Mouse (Mus musculus) megakaryocyte, embryonic 14.5 days (primary cell): Measurements from ENCODE around the gene 1700025G04Rik. TPM values are rescaled to one million over a fixed set of nuclear protein-coding genes. Genes with fewer than 3 reads are reported as not detected.
A peak's percentile ranks its signal among the peaks of the same experiment; 100 is the strongest.

ENCODE experiments used
- H3K27me3 ChIP-seq: replicated peaks from 2 replicates; pipeline ENCODE3; 2012; ENCODE audit warnings: inconsistent platforms
- H3K36me3 ChIP-seq: replicated peaks from 2 replicates; pipeline ENCODE3; 2012; ENCODE audit warnings: low read length, inconsistent platforms, mixed read lengths
- H3K4me1 ChIP-seq: 2 replicates; pipeline ENCODE4 v1.6.1; 2012; ENCODE audit warnings: inconsistent platforms
- H3K4me3 ChIP-seq: replicated peaks from 2 replicates; pipeline ENCODE3; 2012; ENCODE audit warnings: moderate library complexity, mild to moderate bottlenecking, inconsistent platforms
- H3K9me3 ChIP-seq: 2 replicates; pipeline ENCODE4 v1.6.1; 2012; ENCODE audit warnings: inconsistent platforms
- FLI1 ChIP-seq: IDR thresholded peaks from 2 replicates; pipeline ENCODE4 v1.6.1; 2012; ENCODE audit warnings: low read length, inconsistent platforms, mixed read lengths
- GATA1 ChIP-seq: IDR thresholded peaks from 3 replicates; pipeline ENCODE4 v1.6.1; 2012; ENCODE audit warnings: mixed read lengths, low read length, inconsistent platforms, borderline replicate concordance
- polyA plus RNA-seq: library from polyadenylated mRNA; stranded (reverse); fragments of >175 nt; gene quantifications from 2 replicates; pipeline ENCODE4 v1.2.3, GENCODE M21; 2012; ENCODE audit warnings: low replicate concordance; ENCODE audit not compliant: insufficient read depth

1700025G04Rik gene
- polyA plus RNA-seq = 0.16 and 1.1 TPM in 2 replicates

DNA sequence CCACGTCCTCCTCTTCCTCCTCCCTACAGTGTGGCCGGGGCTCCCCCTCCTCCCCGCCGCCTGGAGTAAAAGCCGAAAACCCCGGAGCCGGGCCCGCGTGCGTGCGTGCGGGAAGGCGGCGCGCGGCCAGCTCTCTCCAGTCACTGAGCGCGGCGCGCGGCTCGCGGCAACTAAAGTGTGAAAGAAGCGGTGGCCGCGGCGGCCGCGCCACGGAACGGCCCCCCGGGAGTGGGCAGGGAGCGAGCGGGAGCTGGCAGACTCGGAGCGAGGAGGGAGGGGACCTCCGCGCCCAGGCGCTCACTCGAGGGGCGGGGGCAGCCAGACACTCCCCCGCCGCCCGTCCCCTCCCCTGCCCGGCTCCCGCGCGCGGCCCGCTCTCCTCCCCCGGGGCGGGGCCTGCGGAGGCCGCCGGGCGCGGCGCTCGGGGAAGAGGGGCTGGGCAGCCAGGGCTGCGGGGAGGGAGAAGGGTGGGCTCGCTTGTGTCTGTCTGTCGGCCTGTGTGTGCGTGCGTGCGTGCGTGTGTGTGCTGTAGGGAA is at the start of gene 1700025G04Rik:
Gene 1700025G04Rik (minus strand): TSS at position 108 of the 536 bp plus-strand sequence.
- no peaks in the 10 kb centered on the region for H3K9me3 ChIP-seq
- peak within 1 kb of the TSS; percentile 97 for H3K4me3 ChIP-seq
- peaks cover 44% of the 10 kb centered on the region for H3K27me3 ChIP-seq
- no peaks in the 10 kb centered on the region for H3K36me3 ChIP-seq
- TF ChIP-seq GATA1 (no peak), FLI1 (no peak)
- H3K4me1 ChIP-seq = peaks cover 29% of the 10 kb centered on the region

DNA sequence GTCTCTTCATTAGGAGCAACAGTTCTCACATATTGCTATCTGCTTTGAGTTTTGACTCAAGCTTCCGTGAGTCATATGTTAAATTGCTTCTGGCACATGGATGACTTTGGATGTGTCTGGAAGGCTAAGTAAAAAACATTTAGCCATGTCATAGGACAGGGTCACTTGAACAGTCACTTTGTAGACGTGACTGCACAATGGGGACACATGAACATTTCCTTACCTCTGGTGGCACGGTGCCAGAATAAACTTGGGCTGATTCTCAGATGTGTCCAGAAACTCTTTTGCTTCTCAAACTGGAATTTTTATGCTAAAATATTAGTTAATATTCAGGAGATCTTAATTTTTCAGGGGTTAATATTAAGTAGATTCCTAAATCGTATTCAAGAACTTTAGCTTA is 49.6 kb upstream of the 1700025G04Rik start:
- TF ChIP-seq GATA1 (no peak), FLI1 (no peak)
- H3K9me3 ChIP-seq = peaks cover 5% of the 10 kb centered on the region
- 0 out of 2 replicates have a peak, but pooled peaks cover 3% of the 10 kb centered on the region for H3K4me1 ChIP-seq
- no peaks in the 10 kb centered on the region for H3K36me3 ChIP-seq
- H3K27me3 ChIP-seq = no peaks in the 10 kb centered on the region
- no peak overlapping the region for H3K4me3 ChIP-seq

DNA sequence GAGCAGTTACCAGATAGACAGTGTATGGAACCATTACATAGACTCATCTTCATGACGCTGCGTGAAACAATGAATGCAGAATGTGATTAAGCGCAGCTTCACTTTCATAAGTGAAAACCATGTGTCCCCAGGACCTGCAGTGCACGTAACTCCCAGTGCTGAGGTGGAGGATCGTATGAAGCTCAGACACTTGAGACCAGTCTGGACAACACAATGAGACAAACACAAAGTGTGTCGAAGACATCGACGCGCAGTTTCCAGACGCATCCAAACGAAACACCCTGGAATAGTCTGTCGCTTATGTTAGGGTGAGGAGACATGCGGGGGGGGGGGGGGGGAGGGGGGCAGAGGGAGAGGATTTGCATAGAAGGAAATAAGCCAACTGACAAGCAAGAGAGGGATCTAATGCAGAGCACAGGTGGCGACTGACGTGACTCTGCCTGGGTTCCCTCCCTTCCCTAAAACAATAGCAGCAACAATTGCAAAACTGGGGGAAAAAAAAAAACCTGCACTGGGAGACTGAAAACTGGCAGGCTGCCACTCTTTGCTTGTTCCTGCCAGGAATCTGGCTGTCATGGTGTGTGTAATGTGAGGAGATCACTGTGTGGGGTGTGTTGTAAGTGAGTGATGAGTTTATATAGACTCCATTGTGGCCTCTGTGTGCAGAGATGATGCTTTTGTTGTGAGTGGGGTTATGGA is 40.3 kb upstream of the 1700025G04Rik start:
- Histone ChIP-seq H3K27me3 (no peaks in the 10 kb centered on the region), H3K36me3 (no peaks in the 10 kb centered on the region), H3K9me3 (peaks cover 4% of the 10 kb centered on the region), H3K4me1 (peaks cover 3% of the 10 kb centered on the region; the same call in 1 of the 2 replicates), H3K4me3 (no peak overlapping the region)
- no peak for TF ChIP-seq FLI1
- no peak for TF ChIP-seq GATA1

DNA sequence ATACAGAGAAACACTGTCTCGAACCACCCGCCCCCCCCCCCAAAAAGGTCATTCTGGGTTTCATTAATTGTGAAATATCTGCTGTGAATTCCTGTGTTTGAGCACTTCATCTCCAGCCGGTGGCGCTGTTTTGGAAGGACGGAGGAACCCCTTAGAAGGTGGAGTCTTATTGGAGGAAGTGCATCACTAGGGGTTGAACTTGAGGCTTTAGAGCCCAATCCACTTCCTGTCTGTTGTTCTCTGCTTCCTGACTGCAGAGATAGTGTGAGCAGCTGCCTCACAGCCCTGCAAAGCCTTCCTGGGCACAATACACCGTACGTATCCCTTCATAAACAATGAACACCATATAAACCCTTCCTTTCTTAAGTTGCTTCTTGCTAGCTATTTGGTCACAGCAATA is 35.5 kb upstream of the 1700025G04Rik start:
- TF ChIP-seq GATA1 (no peak), FLI1 (no peak)
- Histone ChIP-seq H3K27me3 (no peaks in the 10 kb centered on the region), H3K9me3 (peaks cover 20% of the 10 kb centered on the region), H3K36me3 (peaks cover 9% of the 10 kb centered on the region), H3K4me1 (peaks cover 3% of the 10 kb centered on the region; the same call in 1 of the 2 replicates), H3K4me3 (no peak overlapping the region)

DNA sequence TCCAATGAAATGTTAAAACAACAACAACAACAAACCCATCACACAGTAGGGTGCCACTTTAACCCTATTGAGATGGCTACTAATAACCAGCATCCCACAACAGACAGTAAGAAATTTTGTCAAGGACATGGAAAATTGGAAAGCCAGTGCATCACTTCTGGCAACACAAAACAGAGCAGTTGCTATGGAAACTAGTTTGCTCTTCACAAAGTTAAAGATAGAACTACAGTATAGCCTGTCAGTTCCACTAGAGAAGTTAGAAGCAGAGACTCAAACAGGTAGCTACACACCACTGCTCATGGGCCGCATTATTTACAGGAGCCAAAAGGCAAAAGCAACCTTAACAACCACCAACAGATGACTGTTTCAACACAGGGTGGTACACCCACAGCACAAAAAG is 20.2 kb upstream of the 1700025G04Rik start:
- peaks cover 8% of the 10 kb centered on the region for H3K27me3 ChIP-seq
- TF ChIP-seq GATA1 (no peak), FLI1 (no peak)
- H3K4me1 ChIP-seq = peaks cover 6% of the 10 kb centered on the region; the same call in 1 of the 2 replicates
- H3K36me3 ChIP-seq = no peaks in the 10 kb centered on the region
- no peaks in the 10 kb centered on the region for H3K9me3 ChIP-seq
- H3K4me3 ChIP-seq = no peak overlapping the region

DNA sequence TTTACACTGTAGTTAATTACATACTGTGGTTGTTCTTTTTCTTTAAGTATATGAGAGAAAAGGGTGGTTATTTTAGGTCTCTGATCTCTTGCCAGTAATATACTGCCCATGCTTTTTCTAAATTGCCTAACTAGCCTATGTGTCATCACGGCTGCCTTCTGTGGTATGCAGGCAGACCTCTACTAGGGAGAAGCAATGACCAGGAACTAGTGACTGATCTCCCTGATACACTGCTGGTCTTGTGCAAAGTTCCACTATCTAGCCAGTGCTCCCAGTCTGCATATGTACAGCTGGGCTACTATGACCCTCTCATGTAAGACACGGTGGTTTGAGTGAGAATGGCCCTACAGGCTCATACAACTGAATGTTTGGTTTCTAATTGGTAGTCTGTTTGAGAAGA is 16.2 kb upstream of the 1700025G04Rik start:
- no peak overlapping the region for H3K4me3 ChIP-seq
- H3K9me3 ChIP-seq = no peaks in the 10 kb centered on the region
- H3K36me3 ChIP-seq = no peaks in the 10 kb centered on the region
- H3K4me1 ChIP-seq = peaks cover 6% of the 10 kb centered on the region; the same call in 1 of the 2 replicates
- H3K27me3 ChIP-seq = peaks cover 2% of the 10 kb centered on the region
- TF ChIP-seq FLI1 = no peak
- no peak for TF ChIP-seq GATA1

DNA sequence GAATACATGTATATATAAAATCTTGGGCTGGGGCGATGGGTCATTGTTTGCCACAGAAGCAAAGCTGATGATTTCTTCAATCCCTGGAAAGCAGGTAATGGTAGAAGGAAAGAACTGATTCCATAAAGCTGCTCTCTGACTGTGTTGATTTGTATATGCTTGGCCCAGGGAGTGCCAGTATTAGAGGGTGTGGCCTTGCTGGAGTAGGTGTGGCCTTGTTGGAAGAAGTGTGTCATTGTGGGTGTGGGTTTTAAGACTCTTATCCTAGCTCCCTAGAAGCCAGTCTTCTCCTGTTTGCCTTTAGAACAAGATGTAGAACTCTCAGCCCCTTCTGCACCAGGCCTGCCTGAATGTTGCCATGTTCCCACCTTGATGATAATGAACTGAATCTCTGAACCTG is 15.3 kb upstream of the 1700025G04Rik start:
- Histone ChIP-seq H3K36me3 (no peaks in the 10 kb centered on the region), H3K4me3 (no peak overlapping the region), H3K27me3 (no peaks in the 10 kb centered on the region), H3K9me3 (no peaks in the 10 kb centered on the region), H3K4me1 (peaks cover 10% of the 10 kb centered on the region)
- no peak for TF ChIP-seq GATA1
- no peak for TF ChIP-seq FLI1

DNA sequence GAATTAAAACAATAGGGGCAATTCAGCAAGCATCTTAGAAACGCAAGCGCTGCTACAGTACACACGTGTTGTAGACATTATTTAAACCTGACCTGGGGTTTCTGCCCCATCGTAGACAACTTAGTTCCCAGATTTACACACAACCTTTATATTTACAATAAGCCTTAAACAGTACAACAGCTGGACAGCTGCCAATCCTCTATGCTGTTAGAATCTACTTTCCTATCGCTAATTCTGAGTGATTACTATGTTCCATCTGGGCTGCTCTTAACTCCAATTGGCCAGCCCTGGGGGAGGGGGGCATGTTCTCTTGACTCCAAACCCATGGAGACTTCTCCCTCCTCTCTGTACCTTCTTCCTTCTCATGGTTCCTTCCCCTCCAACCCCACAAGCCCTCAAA is 11.8 kb upstream of the 1700025G04Rik start:
- Histone ChIP-seq H3K4me1 (peaks cover 10% of the 10 kb centered on the region), H3K9me3 (no peaks in the 10 kb centered on the region), H3K4me3 (no peak overlapping the region), H3K27me3 (peaks cover 8% of the 10 kb centered on the region), H3K36me3 (no peaks in the 10 kb centered on the region)
- no peak for TF ChIP-seq FLI1
- TF ChIP-seq GATA1 = no peak

DNA sequence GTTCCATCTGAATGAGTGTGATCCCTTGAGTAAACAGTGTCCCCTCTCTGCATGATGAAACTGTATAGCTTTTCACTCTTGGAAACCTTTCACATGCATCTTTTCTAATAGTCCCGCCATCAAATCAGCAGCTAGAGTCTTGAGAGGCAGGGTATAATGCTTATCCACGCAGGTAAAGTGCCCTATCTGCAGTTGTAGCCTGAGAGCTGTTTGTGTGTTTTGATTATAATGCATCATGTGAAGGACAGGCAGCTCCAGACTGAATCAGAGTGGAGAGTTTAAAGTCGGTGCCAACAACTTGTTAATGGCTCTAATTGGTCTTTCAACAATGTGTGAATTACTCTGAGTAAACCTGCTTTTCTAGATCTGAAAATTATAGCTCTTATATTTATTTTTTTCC is 6.1 kb upstream of the 1700025G04Rik start:
- Histone ChIP-seq H3K4me3 (no peak overlapping the region), H3K36me3 (no peaks in the 10 kb centered on the region), H3K9me3 (no peaks in the 10 kb centered on the region), H3K4me1 (peaks cover 7% of the 10 kb centered on the region), H3K27me3 (peaks cover 20% of the 10 kb centered on the region)
- no peak for TF ChIP-seq GATA1
